Mouse (Mus musculus) hindbrain, embryonic 16.5 days (tissue): ENCODE measurements around the gene Rgma. TPM values are rescaled to one million over a fixed set of nuclear protein-coding genes. Genes with fewer than 3 reads are reported as not detected.

Experiments used
- ATAC-seq: fragments of 200-750 bp; cut with Nextera tagmentation; 2 replicates; pipeline ENCODE4 v1.8.0; 2017; ENCODE audit warnings: moderate TSS enrichment, moderate library complexity
- H3K27ac ChIP-seq: fragments of 300-500 bp; sonication (generic); 2 replicates; pipeline ENCODE4 v1.5.1; 2014; ENCODE audit warnings: low read depth, mild to moderate bottlenecking, control low read depth, low read length, moderate library complexity
- H3K27me3 ChIP-seq: fragments of 300-500 bp; sonication (generic); replicated peaks from 2 replicates; pipeline ENCODE4 v1.6.1; 2014; ENCODE audit warnings: low read length; ENCODE audit not compliant: control insufficient read depth, insufficient read depth
- H3K36me3 ChIP-seq: fragments of 300-500 bp; sonication (generic); 2 replicates; pipeline ENCODE4 v1.6.1; 2014; ENCODE audit warnings: mild to moderate bottlenecking, low read length, moderate library complexity, mixed read lengths; ENCODE audit not compliant: control insufficient read depth, insufficient read depth
- H3K4me1 ChIP-seq: fragments of 300-500 bp; sonication (generic); 2 replicates; pipeline ENCODE4 v1.6.1; 2014; ENCODE audit warnings: low read depth, low read length; ENCODE audit not compliant: control insufficient read depth, insufficient read depth
- H3K4me2 ChIP-seq: fragments of 300-500 bp; sonication (generic); 2 replicates; pipeline ENCODE4 v1.6.1; 2014; ENCODE audit warnings: mild to moderate bottlenecking, low read length, control low read depth, moderate library complexity
- H3K4me3 ChIP-seq: fragments of 300-500 bp; sonication (generic); 2 replicates; pipeline ENCODE4 v1.5.1; 2014; ENCODE audit warnings: mild to moderate bottlenecking, low read length, control low read depth, moderate library complexity
- H3K9ac ChIP-seq: fragments of 300-500 bp; sonication (generic); 2 replicates; pipeline ENCODE4 v1.6.1; 2014; ENCODE audit warnings: low read depth, mild to moderate bottlenecking, control low read depth, low read length, moderate library complexity
- H3K9me3 ChIP-seq: fragments of 300-500 bp; sonication (generic); 2 replicates; pipeline ENCODE4 v1.6.1; 2014; ENCODE audit warnings: mild to moderate bottlenecking, low read length, moderate library complexity; ENCODE audit not compliant: control insufficient read depth
- WGBS: fragments of 180-500 bp; shearing (Covaris S2); extraction: QIAGEN DNeasy Blood & Tissue Kit; methylation state at CpG from one replicate; pipeline ENCODE4 v1.1.7; 2014; 5-methylcytosine and 5-hydroxymethylcytosine counted together
- polyA plus RNA-seq: library from polyadenylated mRNA; unstranded; fragments of >200 nt; fragmentation: Nextera tagmentation; extraction: Ambion mirVana; gene quantifications from 2 replicates; pipeline ENCODE4 v1.2.1, GENCODE M21; 2015

Gene Rgma
- polyA plus RNA-seq, 1 experiment from 2014 or later, result 30.9 TPM

DNA sequence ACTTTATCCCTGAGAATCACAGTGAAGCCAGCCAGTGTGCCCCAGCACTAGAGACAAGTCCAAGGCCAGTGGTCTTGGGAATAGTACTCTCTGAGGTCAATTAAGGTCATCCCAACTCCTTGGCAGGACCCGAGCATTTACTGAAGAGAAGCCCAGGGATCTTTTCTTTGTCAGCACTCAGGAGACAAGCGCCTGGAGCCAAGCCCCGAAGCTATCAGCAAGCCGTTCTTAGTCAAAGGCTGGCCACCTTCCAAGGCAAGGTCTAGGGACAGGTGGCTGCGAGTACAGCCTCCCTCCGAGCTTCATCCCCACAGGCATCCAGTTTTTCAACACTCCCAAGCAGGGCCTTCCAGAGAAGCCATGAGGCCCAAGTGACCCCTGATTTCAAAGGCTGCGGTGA lies 40.4 kb upstream of the Rgma start:
- Histone ChIP-seq H3K36me3 (no peaks in the 10 kb centered on the region), H3K9ac (no peak overlapping the region), H3K9me3 (no peaks in the 10 kb centered on the region), H3K4me2 (no peak overlapping the region), H3K27ac (0 out of 2 replicates have a peak overlapping the region, but pooled peaks have one; percentile 31), H3K27me3 (no peaks in the 10 kb centered on the region), H3K4me1 (peaks cover 19% of the 10 kb centered on the region), H3K4me3 (no peak overlapping the region)
- WGBS, result 41% methylated on average over 7 of the region's 7 CpGs
- peak; percentile 25; the same call in 1 of the 2 replicates for ATAC-seq

DNA sequence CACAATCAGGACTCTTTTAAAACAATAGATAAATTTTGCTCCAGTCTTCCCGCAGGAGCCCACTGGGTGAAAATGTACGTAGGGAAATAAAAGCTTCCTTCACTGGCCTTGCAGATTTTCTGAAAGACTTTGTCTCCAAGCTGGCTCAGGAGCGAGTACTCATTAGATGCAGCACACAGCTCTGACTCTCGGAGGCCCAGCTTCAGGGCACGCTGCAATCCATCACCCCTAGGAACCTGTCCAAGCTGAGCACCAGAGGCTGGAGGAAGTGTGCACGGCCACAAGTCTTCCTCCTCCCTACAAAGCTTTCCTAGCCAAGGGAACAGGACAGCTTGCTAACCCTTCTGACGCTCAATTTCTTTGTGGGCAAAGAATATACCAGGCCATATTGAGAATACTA lies 38.9 kb upstream of the Rgma start:
- no peaks in the 10 kb centered on the region for H3K36me3 ChIP-seq

DNA sequence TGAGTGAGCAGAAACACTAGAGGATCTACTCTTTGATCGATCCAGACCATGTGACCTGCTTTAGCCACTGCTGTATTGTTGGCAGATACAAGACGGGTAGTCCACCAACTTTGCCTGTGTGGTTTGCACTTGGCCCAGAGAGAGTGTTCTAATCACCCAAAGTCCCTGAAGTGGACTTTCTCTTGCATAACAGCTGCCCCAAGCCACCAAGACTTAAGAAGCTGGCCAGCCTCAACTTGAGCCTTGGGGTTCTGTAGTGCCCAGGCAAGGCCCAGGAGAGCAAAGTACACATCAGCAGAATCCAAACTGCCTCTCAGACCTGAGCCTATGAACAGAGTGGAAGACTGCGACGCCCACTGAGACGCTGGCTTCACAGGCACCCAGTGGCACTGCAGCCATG lies 37.0 kb upstream of the Rgma start:
- WGBS, result 95% methylated on average over 5 of the region's 5 CpGs
- H3K27me3 ChIP-seq, result no peaks in the 10 kb centered on the region
- H3K36me3 ChIP-seq, result no peaks in the 10 kb centered on the region
- no peak for ATAC-seq
- H3K27ac ChIP-seq, result no peak overlapping the region
- H3K9me3 ChIP-seq, result no peaks in the 10 kb centered on the region
- no peak overlapping the region for H3K4me2 ChIP-seq
- no peak overlapping the region for H3K9ac ChIP-seq
- H3K4me3 ChIP-seq, result no peak overlapping the region
- peaks cover 19% of the 10 kb centered on the region for H3K4me1 ChIP-seq

More for the DNA sequence above, 38.9 kb upstream of the Rgma start:
- Histone ChIP-seq H3K9me3 (no peaks in the 10 kb centered on the region), H3K4me3 (no peak overlapping the region), H3K9ac (no peak overlapping the region), H3K27me3 (no peaks in the 10 kb centered on the region), H3K4me1 (peaks cover 19% of the 10 kb centered on the region), H3K4me2 (no peak overlapping the region), H3K27ac (peak overlapping the region; percentile 66)
- WGBS, result 27% methylated on average over 7 of the region's 7 CpGs
- ATAC-seq, result peak; percentile 83

DNA sequence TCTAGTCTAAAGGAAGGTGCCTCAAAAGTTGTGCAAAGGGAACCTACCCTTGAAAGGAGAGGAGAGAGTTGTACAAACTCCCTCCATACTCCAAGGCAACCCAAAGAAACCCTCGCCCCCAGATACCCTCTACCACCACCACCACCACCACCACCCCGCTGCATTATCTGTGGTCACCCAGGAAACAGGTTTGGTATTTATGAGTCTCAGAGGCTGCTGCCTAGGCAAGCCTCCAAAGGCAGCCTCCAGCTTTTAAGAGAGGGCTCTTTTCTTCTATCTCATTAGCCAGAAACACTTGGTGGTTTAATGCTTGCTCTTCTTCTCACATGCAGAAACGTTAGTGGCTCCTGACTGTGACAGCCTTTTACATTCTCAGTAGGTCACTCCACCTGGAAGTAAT lies 31.5 kb upstream of the Rgma start:
- no peak for ATAC-seq
- Histone ChIP-seq H3K4me3 (no peak overlapping the region), H3K27ac (no peak overlapping the region), H3K4me1 (peaks cover 3% of the 10 kb centered on the region; the same call in 1 of the 2 replicates), H3K9ac (no peak overlapping the region), H3K9me3 (no peaks in the 10 kb centered on the region), H3K27me3 (no peaks in the 10 kb centered on the region), H3K36me3 (no peaks in the 10 kb centered on the region), H3K4me2 (no peak overlapping the region)
- 16% methylated on average over 3 of the region's 3 CpGs for WGBS

DNA sequence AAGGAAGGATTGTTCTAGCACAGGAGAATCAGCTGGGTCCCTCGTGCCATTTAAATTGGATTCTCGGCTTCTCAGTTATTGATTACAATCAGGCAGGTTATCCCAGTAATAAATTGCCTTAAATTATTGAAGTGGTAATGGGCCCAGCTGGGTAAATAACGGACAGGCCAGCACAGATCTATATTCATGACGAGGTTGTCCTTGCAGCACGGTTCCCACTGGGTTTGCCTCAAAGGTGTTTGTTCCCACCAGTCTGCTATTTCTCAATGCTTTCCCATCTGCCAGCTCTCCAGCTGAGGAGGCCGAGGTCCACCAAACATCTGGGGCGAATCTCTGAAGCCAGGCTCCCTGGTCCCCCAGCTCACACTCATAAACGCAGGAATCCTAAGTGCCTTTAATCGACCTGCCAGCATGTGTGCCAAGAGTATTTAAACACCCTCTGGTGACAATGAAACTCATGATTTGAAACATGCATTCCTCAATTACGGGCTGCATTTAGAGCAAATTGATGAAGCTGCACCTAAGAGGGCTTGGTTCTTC lies 26.7 kb upstream of the Rgma start:
- Histone ChIP-seq H3K4me2 (no peak overlapping the region), H3K4me3 (no peak overlapping the region), H3K9ac (no peak overlapping the region), H3K27ac (no peak overlapping the region), H3K4me1 (peaks cover 3% of the 10 kb centered on the region; the same call in 1 of the 2 replicates), H3K36me3 (no peaks in the 10 kb centered on the region), H3K27me3 (no peaks in the 10 kb centered on the region), H3K9me3 (no peaks in the 10 kb centered on the region)
- no peak for ATAC-seq
- 26% methylated on average over 10 of the region's 10 CpGs for WGBS

DNA sequence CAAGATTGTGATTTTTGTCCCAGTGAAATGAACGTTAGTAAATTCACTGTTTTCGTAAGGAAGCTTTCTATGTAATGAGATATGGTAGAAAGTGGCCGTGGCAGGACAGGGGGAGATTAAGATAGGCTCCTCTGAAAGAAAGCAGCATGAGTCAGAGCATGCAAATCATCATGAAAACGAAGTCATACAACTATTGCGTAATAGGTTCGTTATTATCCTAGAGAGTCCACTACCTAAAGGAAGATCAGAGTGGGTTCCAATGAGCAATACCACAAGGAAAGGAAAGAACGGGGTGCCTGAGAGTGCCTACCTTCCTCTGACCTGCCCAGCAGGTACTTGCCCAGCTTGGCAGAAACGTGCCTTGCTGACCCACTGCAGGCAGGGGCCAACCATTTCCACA lies 26.2 kb upstream of the Rgma start:
- WGBS, result 78% methylated on average over 8 of the region's 8 CpGs
- no peak for ATAC-seq
- H3K36me3 ChIP-seq, result no peaks in the 10 kb centered on the region

DNA sequence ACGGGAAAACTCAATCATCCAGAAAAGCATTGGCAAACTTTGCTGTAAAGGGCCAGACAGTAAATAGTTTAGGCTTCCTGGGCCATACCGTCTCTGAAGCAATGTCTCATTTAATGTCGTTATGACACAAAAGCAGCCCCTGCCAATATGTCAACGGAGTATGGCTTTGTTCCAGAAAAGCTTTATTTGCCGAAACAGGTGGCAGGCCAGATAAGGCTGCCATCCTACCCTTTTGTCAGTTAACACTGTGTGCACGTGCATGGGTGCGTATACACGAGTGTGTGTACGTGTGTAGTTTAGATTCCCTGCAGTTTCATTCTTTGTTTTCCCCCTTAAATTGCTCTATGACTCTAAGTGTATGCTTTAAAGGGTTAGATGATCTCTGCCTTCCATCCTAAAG lies 20.1 kb upstream of the Rgma start:
- H3K4me3 ChIP-seq, result no peak overlapping the region
- no peak for ATAC-seq
- 51% methylated on average over 9 of the region's 9 CpGs for WGBS
- peaks cover 4% of the 10 kb centered on the region for H3K4me1 ChIP-seq
- no peaks in the 10 kb centered on the region for H3K9me3 ChIP-seq
- H3K9ac ChIP-seq, result no peak overlapping the region
- no peak overlapping the region for H3K4me2 ChIP-seq
- no peak overlapping the region for H3K27ac ChIP-seq
- H3K27me3 ChIP-seq, result no peaks in the 10 kb centered on the region
- no peaks in the 10 kb centered on the region for H3K36me3 ChIP-seq

More for the DNA sequence above, 26.2 kb upstream of the Rgma start:
- no peak overlapping the region for H3K9ac ChIP-seq
- no peak overlapping the region for H3K4me3 ChIP-seq
- no peak overlapping the region for H3K27ac ChIP-seq
- H3K27me3 ChIP-seq, result no peaks in the 10 kb centered on the region
- H3K4me2 ChIP-seq, result no peak overlapping the region
- peaks cover 5% of the 10 kb centered on the region for H3K4me1 ChIP-seq
- no peaks in the 10 kb centered on the region for H3K9me3 ChIP-seq

DNA sequence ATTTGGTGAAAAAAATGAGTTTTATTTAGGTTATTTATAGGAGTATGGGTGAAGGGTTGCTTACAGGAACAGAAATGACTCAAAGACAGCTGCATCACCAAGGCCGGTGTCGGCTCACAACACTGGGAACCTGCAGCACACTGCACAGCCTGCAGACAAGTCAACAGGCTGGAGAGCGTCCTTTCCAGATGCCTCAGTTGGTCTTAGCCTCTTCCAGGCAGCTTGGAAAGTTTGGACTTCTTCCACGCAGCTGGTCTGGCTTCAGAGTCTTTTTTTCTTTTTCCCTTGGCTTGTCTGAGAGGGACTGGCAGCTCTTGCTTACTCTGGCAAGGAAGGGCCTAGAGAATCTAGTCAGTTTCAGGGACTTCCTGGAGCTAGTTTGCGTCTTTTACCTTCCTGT lies 18.4 kb upstream of the Rgma start:
- no peak overlapping the region for H3K4me3 ChIP-seq
- no peaks in the 10 kb centered on the region for H3K27me3 ChIP-seq
- H3K9ac ChIP-seq, result no peak overlapping the region
- peaks cover 4% of the 10 kb centered on the region; the same call in 1 of the 2 replicates for H3K4me1 ChIP-seq
- 81% methylated on average over 5 of the region's 5 CpGs for WGBS
- H3K9me3 ChIP-seq, result no peaks in the 10 kb centered on the region
- H3K27ac ChIP-seq, result no peak overlapping the region
- no peaks in the 10 kb centered on the region for H3K36me3 ChIP-seq
- ATAC-seq, result no peak
- H3K4me2 ChIP-seq, result no peak overlapping the region

DNA sequence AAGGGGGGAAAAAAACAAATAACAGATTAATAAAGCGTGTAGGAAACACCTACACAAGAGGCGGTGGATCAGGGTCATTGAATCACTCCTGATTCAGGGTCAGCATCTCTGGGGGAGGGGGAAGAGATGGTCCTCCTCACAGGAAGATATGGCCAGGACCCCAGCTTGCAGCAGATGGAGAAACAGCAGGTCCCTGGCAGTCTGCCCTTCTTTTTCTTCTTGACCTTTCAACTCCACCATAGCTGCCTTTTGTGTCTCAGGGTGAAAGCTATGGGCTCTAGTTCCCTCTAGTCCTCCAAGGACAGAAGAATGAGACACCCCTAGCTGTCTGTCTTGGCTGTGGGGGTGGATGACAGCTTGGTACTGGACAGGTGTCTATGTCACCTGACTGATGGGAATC lies 17.7 kb upstream of the Rgma start:
- Histone ChIP-seq H3K27me3 (no peaks in the 10 kb centered on the region), H3K27ac (no peak overlapping the region), H3K9me3 (no peaks in the 10 kb centered on the region), H3K4me2 (no peak overlapping the region), H3K9ac (no peak overlapping the region), H3K36me3 (no peaks in the 10 kb centered on the region), H3K4me3 (no peak overlapping the region), H3K4me1 (peaks cover 4% of the 10 kb centered on the region; the same call in 1 of the 2 replicates)
- no peak for ATAC-seq
- 84% methylated on average over 2 of the region's 2 CpGs for WGBS

DNA sequence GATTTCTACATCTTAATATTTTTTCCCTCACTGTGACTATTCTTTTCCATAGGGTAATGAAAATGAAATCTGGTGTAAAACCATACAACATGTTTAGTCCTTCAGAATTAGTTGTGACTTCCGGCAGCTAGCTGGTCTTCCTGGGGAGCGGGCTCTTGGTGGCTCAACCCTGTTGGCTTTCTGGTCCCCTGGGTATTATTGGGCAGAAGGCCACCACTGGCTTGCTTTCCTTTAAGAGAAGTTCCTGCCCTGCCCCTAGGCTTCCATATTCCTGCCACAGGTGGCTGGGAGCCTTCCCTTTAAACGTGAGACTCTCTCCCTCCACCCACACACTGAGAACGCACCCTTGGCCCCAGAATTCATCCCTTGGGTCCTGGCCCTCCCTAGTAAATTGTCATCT lies 9.8 kb upstream of the Rgma start:
- whole genome bisulfite sequencing, result 71% methylated on average over 4 of the region's 4 CpGs
- ATAC-seq, result peak; percentile 30; the same call in 1 of the 2 replicates
- no peaks in the 10 kb centered on the region for H3K9me3 ChIP-seq
- H3K9ac ChIP-seq, result no peak overlapping the region
- no peak overlapping the region for H3K4me3 ChIP-seq
- H3K27ac ChIP-seq, result no peak overlapping the region
- peaks cover 8% of the 10 kb centered on the region for H3K4me1 ChIP-seq
- H3K4me2 ChIP-seq, result no peak overlapping the region
- no peaks in the 10 kb centered on the region for H3K27me3 ChIP-seq
- no peaks in the 10 kb centered on the region for H3K36me3 ChIP-seq
